16 mouse cellular contexts compared by ENCODE assay signal in the genomic region with DNA sequence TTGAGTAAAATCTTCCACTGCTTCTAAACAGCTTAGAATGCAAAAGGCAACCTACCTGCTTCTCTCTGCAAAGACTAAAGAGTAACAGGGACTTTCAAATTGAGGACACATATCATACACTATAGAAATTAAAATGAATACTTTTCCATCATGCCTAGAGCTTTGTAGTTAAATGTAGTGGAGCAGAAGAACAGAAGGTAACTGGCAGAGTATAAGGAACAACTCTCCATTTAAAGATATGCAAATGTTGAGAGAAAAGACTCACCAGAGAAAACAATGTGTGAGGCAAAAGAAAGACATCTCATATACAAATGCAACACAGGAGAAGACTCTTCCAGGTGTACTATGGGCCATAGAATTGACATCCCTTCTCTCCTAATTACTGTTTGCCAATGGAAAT.
DNase-seq lines count a peak whose midpoint lies in the region; ATAC-seq lines count a peak whose summit lies in the region.
"Had no signal": no experiment of that assay in that cellular context is flagged by ENCODE, and none has a peak within 500 bp of the region (broad histone marks: within the 10 kb centered on the region; RNA-seq: fewer than 3 reads in every experiment).

No protein-coding gene starts in this region.

- DNase-seq in frontal cortex, postnatal 25 days (ENCODE audit: low spot score in 2 of 2): no peak
- DNase-seq: adrenal gland, adult 2 months; adrenal gland, adult 8-10 months; adrenal gland, postnatal 10 days; adrenal gland, postnatal 14 days; adrenal gland, postnatal 25 days; adrenal gland, postnatal 36 days; B cell, adult 2 months; cerebellum, adult 11 months; cerebellum, adult 11-12 months; cerebellum, adult 18-20 months; cerebellum, adult 2 months had no signal

- peak; percentile 94 for ATAC-seq in frontal cortex, adult (ENCODE audit: low TSS enrichment)
- ATAC-seq: activated CD4-positive, CD25-positive, alpha-beta regulatory T cell, adult 4 months; CD4-positive, CD25-positive, alpha-beta regulatory T cell, adult 4 months; Patski had no signal
